Mouse (Mus musculus): ENCODE data around the gene Gsto1.
A peak's percentile ranks its signal among the peaks of the same experiment; 100 is the strongest.

Gene Gsto1

GRCm38 (mm10) chr19:47890489-47891130, 35.8 kb downstream of the Gsto1 start:
- no peak for DNase-seq

DNA sequence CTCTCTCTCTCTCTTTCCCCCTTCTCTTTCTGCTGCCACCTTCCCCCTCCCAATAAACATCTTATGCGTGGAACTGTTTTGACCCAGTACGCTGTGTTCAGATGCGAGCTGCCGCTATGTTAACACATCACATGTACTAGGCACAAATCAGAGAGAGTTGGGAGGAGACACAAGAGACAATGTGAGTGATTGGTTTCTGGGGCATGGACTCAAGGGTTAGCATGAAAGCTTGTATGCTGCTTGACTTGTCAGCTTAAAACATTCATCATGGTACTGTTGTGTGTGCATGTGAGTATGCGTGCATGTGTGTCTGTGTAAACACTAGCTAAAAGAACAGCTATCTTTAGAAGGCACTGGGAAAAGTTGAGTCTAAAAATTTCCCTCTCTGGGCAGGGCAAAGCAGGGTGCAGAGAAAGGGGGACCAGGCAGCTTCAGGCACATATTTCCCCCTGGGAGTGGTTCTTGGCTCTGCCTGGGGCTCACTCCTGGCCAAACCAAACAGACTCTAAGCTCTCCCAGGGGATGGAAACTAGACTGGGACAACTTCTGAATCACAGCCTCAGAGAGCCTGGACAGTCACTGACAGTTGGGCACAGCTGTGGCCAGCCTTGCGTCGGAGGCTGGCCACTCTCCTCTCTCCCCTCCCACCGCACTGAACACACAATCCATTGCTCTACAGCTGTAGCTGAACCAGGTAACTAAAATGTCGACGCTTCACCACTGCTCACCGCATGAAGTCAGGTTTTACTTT, 37.0 kb downstream of the Gsto1 start:
- no peak for DNase-seq

DNA sequence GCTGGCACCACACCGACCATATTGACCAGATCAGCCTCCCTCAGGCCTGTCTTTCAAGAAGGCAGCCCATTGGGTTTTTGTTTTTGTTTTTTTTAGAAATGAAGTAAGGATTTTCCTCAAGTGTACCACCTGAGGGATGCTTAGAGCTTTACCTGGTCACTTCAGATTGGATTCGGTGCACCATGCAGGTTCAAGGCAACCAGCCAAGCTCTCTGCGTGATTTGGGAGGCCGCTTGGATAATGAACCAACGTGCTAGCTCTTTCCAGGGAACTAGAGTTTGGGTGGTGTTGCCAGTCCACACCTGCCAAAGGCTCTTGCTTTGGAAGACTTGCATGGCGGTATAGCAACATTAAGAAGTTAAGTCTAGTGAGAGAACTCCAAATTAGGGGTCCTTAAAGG, 38.3 kb downstream of the Gsto1 start:
- DNase-seq: no peak

GRCm38 (mm10) chr19:47898472-47899079, 43.8 kb downstream of the Gsto1 start:
- DNase-seq: no peak

GRCm38 (mm10) chr19:47900012-47900411, 45.2 kb downstream of the Gsto1 start:
- no peak for DNase-seq

GRCm38 (mm10) chr19:47900558-47900957, 45.8 kb downstream of the Gsto1 start:
- no peak for DNase-seq

DNA sequence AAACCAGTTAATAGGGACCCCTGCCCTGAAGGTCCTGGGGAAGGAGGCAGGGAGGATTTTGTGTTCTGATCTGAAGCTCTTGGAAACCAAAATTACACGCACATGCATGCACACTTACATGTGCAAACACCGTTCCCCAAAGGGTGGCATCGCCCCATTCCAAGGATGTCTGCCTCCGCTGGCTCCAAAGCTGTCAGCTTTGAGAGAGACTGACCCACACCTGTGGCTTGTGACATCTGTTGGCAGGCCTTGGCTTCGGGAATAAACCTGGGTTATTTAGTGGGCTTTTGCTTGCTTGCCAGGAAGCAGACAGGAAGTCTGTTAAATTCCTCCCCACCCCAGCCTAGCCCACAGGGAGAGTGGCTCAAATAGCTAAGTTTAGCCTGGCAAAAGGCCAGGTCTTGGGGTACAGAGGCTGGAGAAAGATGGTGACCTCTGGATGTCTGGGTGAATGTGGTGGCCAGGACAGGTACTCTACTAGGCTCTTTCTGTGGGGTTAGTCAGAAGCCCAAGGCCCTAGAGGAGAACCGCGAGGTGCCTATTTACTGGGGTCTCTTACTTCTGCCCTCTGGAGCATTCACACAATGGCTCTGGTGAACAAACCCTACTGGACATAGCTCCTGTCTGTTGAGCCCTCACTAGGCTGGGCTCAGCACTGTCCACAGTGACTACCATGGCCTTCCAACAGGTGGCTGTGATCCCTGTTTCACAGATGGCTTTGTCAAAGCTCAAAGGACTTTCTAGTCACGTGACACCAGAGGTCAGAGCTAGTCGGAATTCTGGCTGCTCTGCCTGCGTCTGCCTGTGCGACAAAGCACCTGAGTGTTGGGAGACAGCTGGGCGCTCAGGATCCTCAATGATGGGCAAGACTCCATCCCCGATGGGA, 47.8 kb downstream of the Gsto1 start:
- DNase-seq: no peak

- no peak for DNase-seq
Observed at GRCm38 (mm10) chr19:47903679-47904078, 48.9 kb downstream of the Gsto1 start.

- no peak for DNase-seq
Observed at GRCm38 (mm10) chr19:47905081-47905480, 50.3 kb downstream of the Gsto1 start.

DNA sequence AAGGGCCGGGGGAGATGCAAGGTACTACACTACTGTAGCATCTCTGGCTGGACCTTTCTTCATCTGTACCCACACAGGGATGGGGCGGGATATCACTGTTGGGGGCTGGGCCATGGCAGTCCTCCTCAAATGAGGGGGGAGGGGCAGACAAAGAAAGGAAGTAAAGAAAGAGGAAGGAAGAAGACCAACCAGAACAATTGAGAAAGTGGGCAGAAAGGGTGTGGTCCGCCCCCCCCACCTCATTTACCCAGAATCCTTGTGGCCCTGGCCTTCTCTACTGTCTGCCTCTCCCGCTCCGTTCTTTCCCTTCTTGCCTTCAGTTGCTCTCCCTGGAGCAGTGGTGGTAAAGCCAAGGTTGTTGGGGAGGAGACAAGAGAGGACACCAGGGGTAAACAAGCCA, 50.8 kb downstream of the Gsto1 start:
- no peak for DNase-seq

DNA sequence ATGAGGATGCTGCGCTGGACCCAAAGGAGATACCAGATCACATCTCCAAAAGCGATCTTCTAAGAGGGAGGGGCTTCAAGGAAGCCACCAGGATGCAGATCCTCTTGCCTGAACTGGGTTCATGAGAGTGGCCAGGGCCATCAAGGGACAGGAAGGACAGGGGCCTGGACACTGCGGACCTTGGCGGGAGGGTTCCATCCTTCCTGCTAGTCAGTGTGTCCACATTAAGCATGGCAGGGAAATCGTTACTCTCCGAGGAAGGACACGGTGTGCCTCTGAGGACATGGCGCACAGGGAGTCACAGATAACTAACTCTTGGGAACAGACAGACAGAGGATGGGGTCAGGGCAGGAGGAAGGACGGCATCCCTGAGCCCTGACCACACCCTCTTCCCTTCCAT, 52.8 kb downstream of the Gsto1 start:
- no peak for DNase-seq

GRCm38 (mm10) chr19:47908961-47909371, 54.2 kb downstream of the Gsto1 start:
- DNase-seq: peak; percentile 28 to 47

- DNase-seq: peak; percentile 21 to 40
Observed at GRCm38 (mm10) chr19:47909387-47910116, 54.8 kb downstream of the Gsto1 start.

GRCm38 (mm10) chr19:47910117-47910618, 55.4 kb downstream of the Gsto1 start:
- DNase-seq: peak; percentile 41 to 51

DNA sequence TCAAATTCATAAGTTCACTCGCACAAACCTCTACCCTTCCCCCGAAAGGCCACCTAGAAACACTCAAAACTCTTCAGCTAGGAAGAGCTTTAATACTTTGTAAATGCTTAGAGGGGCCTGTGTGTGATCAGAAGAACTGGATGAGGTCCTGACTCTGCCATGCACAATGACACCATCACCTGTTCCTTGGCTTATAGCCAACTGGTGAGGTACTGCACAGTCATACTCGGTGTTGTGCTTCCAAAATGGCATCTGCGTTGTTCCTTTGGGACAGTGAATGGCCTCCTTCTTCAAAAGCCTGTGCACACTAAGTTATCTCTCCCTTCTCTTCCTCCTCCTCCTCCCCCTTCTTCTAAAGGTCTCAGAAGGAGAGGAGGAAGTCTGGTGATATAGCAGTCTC, 56.0 kb downstream of the Gsto1 start:
- DNase-seq: no peak

- no peak for DNase-seq
Observed at GRCm38 (mm10) chr19:47913344-47913743, 58.6 kb downstream of the Gsto1 start.

GRCm38 (mm10) chr19:47914191-47914590, 59.4 kb downstream of the Gsto1 start:
- no peak for DNase-seq
